Mouse (Mus musculus): ENCODE data around the gene Hoxd9.

The Hoxd9 gene

DNA sequence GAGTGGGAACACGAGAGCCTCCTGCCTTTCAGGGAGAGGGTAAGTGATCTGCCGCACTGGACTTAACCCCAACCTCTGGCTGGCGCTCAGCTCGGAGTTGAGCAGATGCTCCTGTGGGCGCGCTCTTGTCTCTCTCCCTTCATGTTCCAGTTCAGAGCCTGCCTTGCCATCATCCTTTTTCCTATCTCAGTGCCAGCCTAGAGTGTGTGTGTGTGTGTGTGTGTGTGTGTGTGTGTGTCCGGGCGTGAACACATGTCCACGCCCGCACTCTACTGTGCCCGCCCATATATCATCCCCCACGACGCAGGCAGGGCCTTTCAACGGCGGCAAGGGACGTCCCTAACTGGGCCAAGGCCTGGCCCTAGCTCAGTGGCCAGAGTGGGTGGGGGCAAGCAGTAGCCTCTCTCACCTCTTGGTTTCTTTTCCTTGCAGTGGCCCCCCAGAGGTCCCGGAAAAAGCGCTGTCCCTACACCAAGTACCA, 14.0 kb upstream of the Hoxd9 start:
- DNase-seq (ENCODE audit: low spot score) = no peak

- DNase-seq (ENCODE audit: low spot score) = no peak
Observed at GRCm38 (mm10) chr2:74684106-74684505, 13.4 kb upstream of the Hoxd9 start.

GRCm38 (mm10) chr2:74685059-74685603, 12.4 kb upstream of the Hoxd9 start:
- DNase-seq (ENCODE audit: low spot score) = no peak

GRCm38 (mm10) chr2:74686301-74686987, 11.1 kb upstream of the Hoxd9 start:
- no peak for DNase-seq (ENCODE audit: low spot score)

- DNase-seq (ENCODE audit: low spot score) = no peak
Observed at GRCm38 (mm10) chr2:74686988-74687697, 10.4 kb upstream of the Hoxd9 start.

- DNase-seq (ENCODE audit: low spot score) = no peak
Observed at GRCm38 (mm10) chr2:74687698-74688555, 9.6 kb upstream of the Hoxd9 start.

- DNase-seq (ENCODE audit: low spot score) = no peak
Observed at GRCm38 (mm10) chr2:74688795-74689573, 8.5 kb upstream of the Hoxd9 start.

- DNase-seq (ENCODE audit: low spot score) = no peak
Observed at GRCm38 (mm10) chr2:74689574-74690337, 7.8 kb upstream of the Hoxd9 start.

- DNase-seq (ENCODE audit: low spot score) = no peak
Observed at GRCm38 (mm10) chr2:74690338-74690716, 7.2 kb upstream of the Hoxd9 start.

DNA sequence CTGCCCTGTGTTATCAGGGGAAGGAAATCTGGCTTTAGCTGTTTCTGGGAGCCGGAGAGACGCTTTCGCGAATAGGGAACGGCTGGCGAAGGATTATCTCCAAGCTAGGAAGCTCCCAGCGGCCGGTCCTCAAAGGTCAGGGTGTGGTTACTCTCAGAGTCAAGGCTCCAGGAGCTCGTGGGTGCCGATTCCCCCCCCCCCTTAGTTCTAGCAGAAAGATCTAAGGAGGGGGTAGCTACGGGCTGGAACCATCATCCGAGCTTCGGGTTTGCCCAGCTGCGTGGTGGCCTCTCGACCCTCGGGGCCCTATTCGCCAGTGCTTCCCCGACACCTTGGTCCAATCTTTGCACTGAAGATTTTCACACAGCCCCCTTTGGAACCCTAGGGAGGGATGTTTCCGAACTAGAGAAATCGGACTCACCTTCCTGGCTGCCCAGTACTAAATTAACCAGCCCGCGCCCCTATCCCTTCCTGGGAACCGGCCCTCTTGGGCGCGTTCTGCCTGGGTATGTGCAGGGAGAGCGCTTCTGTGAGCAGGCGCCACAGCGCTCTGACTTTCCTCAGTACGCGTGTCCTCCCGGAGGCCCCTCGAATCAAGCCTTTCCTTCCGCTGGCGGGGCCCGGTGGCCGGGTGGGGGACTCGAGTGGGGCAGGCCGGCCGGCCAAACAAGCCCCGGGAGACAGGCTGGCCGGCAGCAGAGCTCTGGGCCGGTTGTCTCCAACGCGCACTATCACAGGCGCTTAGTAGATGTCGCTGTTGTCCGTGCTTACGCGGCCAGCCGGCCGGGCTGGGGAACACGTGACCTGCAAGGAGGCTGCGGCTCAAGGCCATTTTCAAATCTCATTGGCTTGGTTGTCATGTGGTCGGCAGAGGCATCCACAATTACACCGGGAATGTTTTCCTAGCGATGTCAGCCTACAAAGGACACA, 6.2 kb upstream of the Hoxd9 start, which contains the start of gene Hoxd10:
Gene Hoxd10, plus strand, starts transcription at position 903 of the 930 bp plus-strand sequence.
- peak; percentile 60 for DNase-seq (ENCODE audit: low spot score)

- no peak for DNase-seq (ENCODE audit: low spot score)
Observed at GRCm38 (mm10) chr2:74691995-74692807, 5.3 kb upstream of the Hoxd9 start.

DNA sequence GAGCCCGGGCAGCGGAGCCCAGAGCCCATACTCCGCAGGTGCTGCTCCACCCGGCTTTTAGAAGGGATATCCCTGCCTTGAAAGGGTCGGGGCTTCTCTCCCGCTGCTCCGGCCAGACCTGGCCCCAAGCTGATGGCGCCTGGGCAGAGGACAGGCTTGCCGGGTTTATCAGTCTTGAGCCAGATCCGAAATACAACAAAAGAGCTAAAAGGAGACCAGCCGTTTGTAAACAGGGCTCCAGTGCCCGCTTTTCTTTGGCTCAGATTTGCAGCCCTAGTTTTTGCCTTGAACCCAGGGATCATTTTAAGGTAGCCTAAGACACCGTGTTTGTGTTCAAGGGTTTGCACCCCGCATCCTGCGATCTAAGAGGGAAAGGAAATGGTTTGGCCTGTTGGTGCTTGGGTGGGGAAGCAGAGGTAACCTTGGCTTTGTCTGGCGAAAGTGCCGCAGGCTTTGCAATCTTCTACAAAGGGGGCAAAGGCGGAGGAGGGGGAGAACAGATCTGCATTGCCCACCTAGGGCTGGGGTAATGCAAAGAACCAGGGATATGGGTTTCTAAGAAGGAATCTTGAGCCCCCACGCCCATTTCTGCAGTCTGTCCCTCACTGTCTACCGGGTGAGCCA, 4.6 kb upstream of the Hoxd9 start:
- no peak for DNase-seq (ENCODE audit: low spot score)

DNA sequence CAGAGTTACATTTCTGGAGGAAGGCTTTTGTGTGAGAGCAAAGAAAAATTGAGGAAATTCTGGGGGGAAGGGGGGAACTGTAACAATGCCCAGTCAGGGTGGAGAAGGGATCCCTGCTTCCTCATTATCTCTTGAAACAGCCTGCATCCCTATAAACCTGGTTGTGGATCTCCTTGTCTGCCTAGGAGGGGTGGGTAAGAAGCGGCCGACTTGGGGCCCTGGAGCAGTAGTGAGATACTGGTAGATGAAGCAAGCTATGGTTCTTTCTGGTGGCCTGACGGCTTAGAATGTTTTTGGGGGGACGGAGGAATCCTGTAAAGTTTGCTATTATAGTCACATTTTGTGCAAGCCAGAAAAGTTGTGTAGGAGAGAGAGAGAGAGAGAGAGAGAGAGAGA, 4.1 kb upstream of the Hoxd9 start:
- no peak for DNase-seq (ENCODE audit: low spot score)

GRCm38 (mm10) chr2:74694066-74694465, 3.5 kb upstream of the Hoxd9 start:
- DNase-seq (ENCODE audit: low spot score) = no peak

DNA sequence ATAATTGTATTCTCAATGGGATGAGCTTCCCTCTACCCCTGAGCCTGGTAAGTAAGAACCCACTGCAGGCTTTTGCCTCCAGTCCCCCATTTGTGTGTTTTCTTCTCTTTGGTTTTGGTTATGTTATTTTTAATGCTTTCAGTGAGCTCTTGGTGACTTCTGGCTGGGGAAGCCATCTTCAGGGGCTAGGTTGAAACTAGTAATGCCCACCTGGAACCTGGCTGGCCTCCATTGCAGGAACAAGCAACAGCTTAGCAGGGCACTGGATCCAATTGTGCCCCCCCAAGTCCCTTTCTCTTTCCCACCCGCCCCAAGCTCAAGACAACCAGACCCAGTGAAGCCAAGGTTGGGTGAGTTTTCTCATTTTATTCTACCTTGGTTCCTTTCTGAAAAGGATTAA, 2.1 kb upstream of the Hoxd9 start:
- DNase-seq (ENCODE audit: low spot score) = no peak

GRCm38 (mm10) chr2:74695813-74696430, 1.6 kb upstream of the Hoxd9 start:
- DNase-seq (ENCODE audit: low spot score) = no peak

- DNase-seq (ENCODE audit: low spot score) = no peak
Observed at GRCm38 (mm10) chr2:74696442-74697335, 838 bp upstream of the Hoxd9 start.
